Mouse (Mus musculus): ENCODE results near the gene Gpx8.

The Gpx8 gene

GRCm38 (mm10) chr13:113046211-113046883 lies at the start of gene Gpx8:
Gpx8 (minus strand) TSS chr13:113046410.
- POLR2A ChIA-PET = interaction anchor here in 2 of 4 experiments (0.7 to 1.7 kb wide), 6 partner anchors 59 to 291 kb away, joined by 3 to 6 read pairs (median 3); partner anchors contain the start of gene Ccno (in 2 of the 2)

DNA sequence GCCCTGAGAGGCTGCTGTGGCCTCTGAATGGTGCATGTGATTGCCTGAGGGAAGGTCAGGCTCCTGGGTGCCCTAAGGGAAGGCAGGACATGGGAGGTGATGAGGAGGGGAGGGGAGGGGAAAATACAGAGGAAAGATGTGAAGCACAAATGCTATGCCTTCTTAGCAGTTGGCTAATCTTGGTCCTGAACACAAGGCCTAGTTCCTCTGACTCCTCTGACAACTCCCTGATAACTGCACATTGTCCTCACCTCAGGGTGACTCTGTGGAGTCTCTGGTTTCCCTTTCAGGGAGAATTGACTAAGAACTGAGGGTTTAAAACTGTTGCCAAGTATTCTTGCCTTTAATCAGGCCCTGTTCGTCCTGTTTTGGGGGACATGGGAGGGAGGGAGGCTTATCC lies 48.4 kb upstream of the Gpx8 start:
- CTCF ChIA-PET = no interaction called here
- POLR2A ChIA-PET = interaction anchor here in 1 of 4 experiments (0.7 kb wide), 1 partner anchor 405 kb away, joined by 3 read pairs; no protein-coding TSS in a partner anchor

More at GRCm38 (mm10) chr13:113046211-113046883, at the start of gene Gpx8:
- CTCF ChIA-PET = interaction anchor here (0.6 to 2.8 kb wide), 35 partner anchors 9 to 893 kb away, joined by 3 to 15 read pairs (median 4); partner anchors contain the start of genes Ccno (in 1 of the 4) and Cdc20b (in 1 of the 4)

GRCm38 (mm10) chr13:113090489-113090888 lies 44.3 kb upstream of the Gpx8 start:
- ChIA-PET POLR2A (no interaction called here), CTCF (no interaction called here)

- ChIA-PET POLR2A (no interaction called here), CTCF (no interaction called here)
Observed at GRCm38 (mm10) chr13:113087226-113088017, 41.2 kb upstream of the Gpx8 start.

- ChIA-PET POLR2A (interaction anchor here in 1 of 4 experiments (1.0 kb wide), 1 partner anchor 63 kb away, joined by 3 read pairs; no protein-coding TSS in a partner anchor), CTCF (no interaction called here)
Observed at GRCm38 (mm10) chr13:113084732-113085131, 38.5 kb upstream of the Gpx8 start.

- CTCF ChIA-PET = interaction anchor here in 1 of 4 experiments (1.0 kb wide), 1 partner anchor 184 kb away, joined by 3 read pairs; no protein-coding TSS in a partner anchor
- POLR2A ChIA-PET = interaction anchor here in 1 of 4 experiments (0.9 kb wide), 1 partner anchor 10 kb away, joined by 3 read pairs; no protein-coding TSS in a partner anchor
Observed at GRCm38 (mm10) chr13:113082101-113082500, 35.9 kb upstream of the Gpx8 start.

GRCm38 (mm10) chr13:113079021-113079420 lies 32.8 kb upstream of the Gpx8 start:
- ChIA-PET POLR2A (no interaction called here), CTCF (no interaction called here)

DNA sequence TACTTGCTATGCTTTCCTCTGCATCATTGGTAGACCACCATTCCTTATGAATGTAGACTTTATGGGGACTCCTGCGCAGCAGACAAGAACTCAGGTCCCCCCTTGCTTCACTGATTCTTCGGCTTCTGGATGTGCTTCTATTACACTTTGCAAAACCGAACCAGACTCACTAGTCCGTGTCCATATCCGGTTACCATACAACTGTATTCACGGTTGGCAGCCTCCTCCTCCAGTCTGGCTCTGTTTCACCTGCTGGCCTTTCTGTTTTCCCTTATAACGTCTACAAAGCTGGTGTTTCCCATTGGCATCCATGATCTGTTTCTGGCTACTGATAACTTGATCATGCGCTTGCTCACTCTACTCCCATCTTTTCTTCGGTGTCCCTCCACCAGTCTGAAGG lies 18.3 kb upstream of the Gpx8 start:
- ChIA-PET POLR2A (no interaction called here), CTCF (no interaction called here)

- POLR2A ChIA-PET = no interaction called here
Observed at GRCm38 (mm10) chr13:113061746-113062145, 15.5 kb upstream of the Gpx8 start.

DNA sequence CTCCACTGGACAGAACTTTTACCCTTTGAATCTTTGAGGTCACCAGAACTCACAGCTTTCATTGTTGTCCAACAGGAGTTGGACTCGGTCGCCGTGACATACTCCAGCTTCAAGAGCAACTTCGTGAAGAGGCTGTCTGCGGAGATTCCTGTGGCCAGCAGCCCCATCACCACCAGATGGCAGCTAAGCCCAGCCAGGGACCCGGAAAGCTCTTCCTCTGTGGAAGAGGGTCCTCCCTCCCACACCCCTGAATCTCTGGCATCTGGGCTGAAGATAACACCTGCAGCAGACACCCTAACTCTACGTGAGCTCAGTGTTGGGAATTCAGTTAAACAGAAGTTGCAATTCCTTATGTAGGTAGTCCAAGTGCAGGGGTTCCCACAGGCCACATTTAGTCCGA lies 9.6 kb upstream of the Gpx8 start:
- ChIA-PET CTCF (interaction anchor here in 2 of 4 experiments (0.8 to 1.5 kb wide), 5 partner anchors 201 to 562 kb away, joined by 3 to 6 read pairs (median 3); partner anchors contain the start of gene Snx18 (in 1 of the 2)), POLR2A (interaction anchor here in 1 of 4 experiments (1.1 kb wide), 1 partner anchor 12 kb away, joined by 3 read pairs; no protein-coding TSS in a partner anchor)

More at GRCm38 (mm10) chr13:113061746-113062145, 15.5 kb upstream of the Gpx8 start:
- CTCF ChIA-PET = no interaction called here

GRCm38 (mm10) chr13:113054230-113054629 lies 8.0 kb upstream of the Gpx8 start:
- ChIA-PET CTCF (interaction anchor here in 1 of 4 experiments (0.5 kb wide), 1 partner anchor 23 kb away, joined by 3 read pairs; no protein-coding TSS in a partner anchor), POLR2A (no interaction called here)

- ChIA-PET CTCF (interaction anchor here in 1 of 4 experiments (2.8 kb wide), 1 partner anchor 210 kb away, joined by 14 read pairs; no protein-coding TSS in a partner anchor), POLR2A (no interaction called here)
Observed at GRCm38 (mm10) chr13:113047647-113048046, 1.4 kb upstream of the Gpx8 start.

GRCm38 (mm10) chr13:113047018-113047417 lies 808 bp upstream of the Gpx8 start:
- ChIA-PET POLR2A (interaction anchor here in 1 of 4 experiments (1.7 kb wide), 1 partner anchor 206 kb away, joined by 3 read pairs; no protein-coding TSS in a partner anchor), CTCF (interaction anchor here in 2 of 4 experiments (2.2 to 2.8 kb wide), 2 partner anchors 211 to 218 kb away, joined by 14 to 15 read pairs; no protein-coding TSS in a partner anchor)

DNA sequence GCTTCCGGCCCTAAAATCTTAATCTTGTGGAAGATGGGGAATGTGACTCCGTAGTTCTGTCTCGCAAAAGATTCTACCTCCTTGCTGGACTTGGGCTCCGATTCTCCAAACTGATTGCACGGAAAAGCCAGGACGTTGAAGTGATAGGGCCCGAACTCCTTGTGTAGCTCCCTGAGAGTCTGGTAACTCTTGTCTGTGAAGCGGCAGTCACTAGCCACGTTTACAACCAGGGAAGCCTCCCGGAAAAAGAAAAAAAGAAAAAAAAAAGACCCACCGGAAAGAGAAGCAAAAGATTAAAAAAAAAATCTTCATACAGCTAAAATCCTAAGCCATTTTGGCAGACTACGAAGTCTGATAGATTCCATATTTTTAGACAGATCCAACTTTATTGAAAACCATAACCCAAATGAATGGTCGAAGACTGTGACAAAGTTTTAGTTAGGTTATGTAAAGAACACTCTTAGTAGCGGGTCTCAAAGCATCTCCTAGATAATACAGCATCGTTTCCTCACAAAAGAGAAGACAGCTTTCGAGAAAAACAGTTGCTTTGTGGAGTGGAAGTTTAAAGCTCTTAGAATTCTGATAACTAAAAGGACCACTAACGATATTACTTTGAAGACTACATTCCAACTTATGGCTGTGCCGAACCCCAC lies 626 bp downstream of the Gpx8 start:
- CTCF ChIA-PET = interaction anchor here (0.6 to 2.8 kb wide), 35 partner anchors 8 to 893 kb away, joined by 3 to 15 read pairs (median 4); partner anchors contain the start of genes Ccno (in 1 of the 4) and Cdc20b (in 1 of the 4)
- POLR2A ChIA-PET = interaction anchor here in 3 of 4 experiments (0.6 to 1.7 kb wide), 7 partner anchors 11 to 290 kb away, joined by 3 to 6 read pairs (median 3); partner anchors contain the start of gene Ccno (in 2 of the 3)

GRCm38 (mm10) chr13:113044876-113045275 lies 1.3 kb downstream of the Gpx8 start:
- ChIA-PET POLR2A (interaction anchor here in 1 of 4 experiments (1.6 kb wide), 1 partner anchor 11 kb away, joined by 3 read pairs; no protein-coding TSS in a partner anchor), CTCF (interaction anchor here in 3 of 4 experiments (1.4 to 2.8 kb wide), 4 partner anchors 8 to 221 kb away, joined by 4 to 15 read pairs (median 10); no protein-coding TSS in a partner anchor)

- ChIA-PET POLR2A (interaction anchor here (0.5 to 2.8 kb wide), 12 partner anchors 48 to 572 kb away, joined by 3 to 15 read pairs (median 4); partner anchors contain the start of genes Ccno (in 3 of the 4), Dhx29 (in 1 of the 4), Il6st (in 1 of the 4) and Mtrex (in 1 of the 4)), CTCF (interaction anchor here (0.6 to 2.7 kb wide), 35 partner anchors 10 to 605 kb away, joined by 3 to 32 read pairs (median 4); partner anchors contain the start of genes Gpx8 (in 3 of the 4), Ccno (in 2 of the 4) and Slc38a9 (in 1 of the 4))
Observed at GRCm38 (mm10) chr13:113035852-113036251, 10.4 kb downstream of the Gpx8 start.

GRCm38 (mm10) chr13:113034950-113035421 lies 11.2 kb downstream of the Gpx8 start, which contains the start of gene Cdc20b:
Cdc20b (plus strand) TSS chr13:113035111.
- POLR2A ChIA-PET = interaction anchor here in 3 of 4 experiments (1.4 to 2.8 kb wide), 4 partner anchors 47 to 234 kb away, joined by 4 to 15 read pairs (median 8); partner anchors contain the start of genes Ccno (in 2 of the 3), Dhx29 (in 1 of the 3), Mtrex (in 1 of the 3) and Plpp1 (in 1 of the 3)
- CTCF ChIA-PET = interaction anchor here in 3 of 4 experiments (0.9 to 2.7 kb wide), 8 partner anchors 11 to 525 kb away, joined by 3 to 14 read pairs (median 4); partner anchors contain the start of genes Ccno (in 1 of the 3), Dhx29 (in 1 of the 3), Gpx8 (in 1 of the 3) and Mtrex (in 1 of the 3)
